Mouse (Mus musculus) limb, embryonic 11.5 days (tissue): Measurements from ENCODE around the gene Socs4. TPM values are rescaled to one million over a fixed set of nuclear protein-coding genes. Genes with fewer than 3 reads are reported as not detected.
A peak's percentile ranks its signal among the peaks of the same experiment; 100 is the strongest.

Experiments
- ATAC-seq: fragments of 200-750 bp; cut with Nextera tagmentation; 2 replicates; pipeline ENCODE4 v1.8.0; 2017; ENCODE audit warnings: low read depth; ENCODE audit not compliant: insufficient number of reproducible peaks, low FRiP score, low TSS enrichment
- DNase-seq: peaks from one replicate; pipeline ENCODE4 v3.0.0-alpha.2; 2015; ENCODE audit warnings: low spot score
- H3K27ac ChIP-seq: fragments of 300-500 bp; sonication (generic); replicated peaks from 2 replicates; pipeline ENCODE4 v1.5.1; 2014; ENCODE audit warnings: low read depth, mild to moderate bottlenecking, low read length
- H3K27me3 ChIP-seq: fragments of 300-500 bp; sonication (generic); 2 replicates; pipeline ENCODE4 v1.6.1; 2014; ENCODE audit warnings: mild to moderate bottlenecking, low read length, mixed read lengths; ENCODE audit not compliant: control insufficient read depth, insufficient read depth
- H3K36me3 ChIP-seq: fragments of 300-500 bp; sonication (generic); 2 replicates; pipeline ENCODE4 v1.6.1; 2014; ENCODE audit warnings: mild to moderate bottlenecking, low read length, moderate library complexity, mixed read lengths; ENCODE audit not compliant: control insufficient read depth, insufficient read depth
- H3K4me1 ChIP-seq: fragments of 300-500 bp; sonication (generic); 2 replicates; pipeline ENCODE4 v1.6.1; 2014; ENCODE audit warnings: low read length, mixed read lengths; ENCODE audit not compliant: control insufficient read depth, insufficient read depth
- H3K4me2 ChIP-seq: fragments of 300-500 bp; sonication (generic); 2 replicates; pipeline ENCODE4 v1.6.1; 2014; ENCODE audit warnings: low read depth, mild to moderate bottlenecking, moderate library complexity; ENCODE audit not compliant: severe bottlenecking
- H3K4me3 ChIP-seq: fragments of 300-500 bp; sonication (generic); 2 replicates; pipeline ENCODE4 v1.5.1; 2014; ENCODE audit warnings: low read depth, low read length
- H3K9ac ChIP-seq: fragments of 300-500 bp; sonication (generic); 2 replicates; pipeline ENCODE4 v1.6.1; 2014; ENCODE audit warnings: mild to moderate bottlenecking, low read length
- H3K9me3 ChIP-seq: fragments of 300-500 bp; sonication (generic); 2 replicates; pipeline ENCODE4 v1.6.1; 2016; ENCODE audit warnings: low read length; ENCODE audit not compliant: control insufficient read depth
- WGBS: fragments of 180-500 bp; shearing (Covaris S2); extraction: QIAGEN DNeasy Blood & Tissue Kit; methylation state at CpG from one replicate; pipeline ENCODE4 v1.1.7; 2014; 5-methylcytosine and 5-hydroxymethylcytosine counted together
- polyA plus RNA-seq: library from polyadenylated mRNA; unstranded; fragments of >200 nt; fragmentation: Nextera tagmentation; extraction: Ambion mirVana; gene quantifications from 2 replicates; pipeline ENCODE4 v1.2.1, GENCODE M21; 2014

The Socs4 gene
- polyA plus RNA-seq, 1 experiment from 2014 or later, result 4.8 TPM

- no peak overlapping the region for H3K27ac ChIP-seq
Observed at GRCm38 (mm10) chr14:47241046-47241445, 35.7 kb upstream of the Socs4 start.

GRCm38 (mm10) chr14:47242753-47243152 lies 34.0 kb upstream of the Socs4 start:
- Histone ChIP-seq H3K4me3 (no peak overlapping the region), H3K4me1 (no peaks in the 10 kb centered on the region), H3K9me3 (no peaks in the 10 kb centered on the region), H3K36me3 (peaks cover 21% of the 10 kb centered on the region), H3K4me2 (no peak overlapping the region), H3K27me3 (no peaks in the 10 kb centered on the region), H3K27ac (no peak overlapping the region), H3K9ac (no peak overlapping the region)
- WGBS, result 60% methylated on average over 4 of the region's 4 CpGs
- DNase-seq, result no peak
- ATAC-seq, result no peak

More at GRCm38 (mm10) chr14:47241046-47241445, 35.7 kb upstream of the Socs4 start:
- ATAC-seq (no peak), DNase-seq (no peak)
- Histone ChIP-seq H3K27me3 (no peaks in the 10 kb centered on the region), H3K4me2 (no peak overlapping the region), H3K4me1 (no peaks in the 10 kb centered on the region), H3K9me3 (peaks cover 4% of the 10 kb centered on the region; the same call in 1 of the 2 replicates), H3K4me3 (no peak overlapping the region), H3K36me3 (peaks cover 12% of the 10 kb centered on the region), H3K9ac (no peak overlapping the region)
- 95% methylated on average over 6 of the region's 6 CpGs for WGBS

- no peak overlapping the region for H3K9ac ChIP-seq
- no peak overlapping the region for H3K4me2 ChIP-seq
- H3K4me3 ChIP-seq, result no peak overlapping the region
- H3K36me3 ChIP-seq, result peaks cover 26% of the 10 kb centered on the region
- DNase-seq (no peak), ATAC-seq (no peak)
- no peaks in the 10 kb centered on the region for H3K27me3 ChIP-seq
- WGBS, result 87% methylated on average over 6 of the region's 6 CpGs
- no peaks in the 10 kb centered on the region for H3K9me3 ChIP-seq
- no peak overlapping the region for H3K27ac ChIP-seq
- H3K4me1 ChIP-seq, result no peaks in the 10 kb centered on the region
Observed at GRCm38 (mm10) chr14:47249839-47250238, 26.9 kb upstream of the Socs4 start.

GRCm38 (mm10) chr14:47264866-47265265 lies 11.9 kb upstream of the Socs4 start:
- H3K4me1 ChIP-seq, result no peaks in the 10 kb centered on the region
- 97% methylated on average over 3 of the region's 3 CpGs for WGBS
- H3K4me2 ChIP-seq, result no peak overlapping the region
- H3K9ac ChIP-seq, result no peak overlapping the region
- H3K27me3 ChIP-seq, result no peaks in the 10 kb centered on the region
- ATAC-seq, result no peak
- DNase-seq, result no peak
- H3K9me3 ChIP-seq, result no peaks in the 10 kb centered on the region
- H3K4me3 ChIP-seq, result no peak overlapping the region
- H3K27ac ChIP-seq, result no peak overlapping the region
- peaks cover 22% of the 10 kb centered on the region for H3K36me3 ChIP-seq

GRCm38 (mm10) chr14:47265829-47266228 lies 10.9 kb upstream of the Socs4 start:
- Histone ChIP-seq H3K27ac (no peak overlapping the region), H3K4me3 (no peak overlapping the region), H3K4me1 (no peaks in the 10 kb centered on the region), H3K36me3 (peaks cover 24% of the 10 kb centered on the region), H3K9ac (no peak overlapping the region), H3K27me3 (no peaks in the 10 kb centered on the region), H3K9me3 (no peaks in the 10 kb centered on the region), H3K4me2 (no peak overlapping the region)
- no peak for DNase-seq
- WGBS, result 93% methylated on average over 8 of the region's 8 CpGs
- ATAC-seq, result no peak

GRCm38 (mm10) chr14:47269056-47269455 lies 7.7 kb upstream of the Socs4 start:
- WGBS, result 92% methylated on average over 4 of the region's 4 CpGs
- no peak overlapping the region for H3K4me2 ChIP-seq
- no peaks in the 10 kb centered on the region for H3K4me1 ChIP-seq
- H3K9me3 ChIP-seq, result no peaks in the 10 kb centered on the region
- no peak overlapping the region for H3K27ac ChIP-seq
- H3K27me3 ChIP-seq, result no peaks in the 10 kb centered on the region
- peaks cover 22% of the 10 kb centered on the region for H3K36me3 ChIP-seq
- DNase-seq, result no peak
- ATAC-seq, result no peak
- no peak overlapping the region for H3K4me3 ChIP-seq
- H3K9ac ChIP-seq, result no peak overlapping the region

- H3K4me2 ChIP-seq, result no peak overlapping the region
- H3K27me3 ChIP-seq, result no peaks in the 10 kb centered on the region
- no peak overlapping the region for H3K27ac ChIP-seq
- H3K4me3 ChIP-seq, result no peak overlapping the region
- DNase-seq (no peak), ATAC-seq (no peak)
- H3K9me3 ChIP-seq, result no peaks in the 10 kb centered on the region
- 91% methylated on average over 2 of the region's 2 CpGs for WGBS
- H3K36me3 ChIP-seq, result peaks cover 22% of the 10 kb centered on the region
- no peaks in the 10 kb centered on the region; the same call in 1 of the 2 replicates for H3K4me1 ChIP-seq
- H3K9ac ChIP-seq, result no peak overlapping the region
Observed at GRCm38 (mm10) chr14:47269706-47270105, 7.0 kb upstream of the Socs4 start.

- Histone ChIP-seq H3K36me3 (peaks cover 6% of the 10 kb centered on the region; the same call in 1 of the 2 replicates), H3K4me3 (no peak overlapping the region), H3K4me1 (peaks cover 3% of the 10 kb centered on the region; the same call in 1 of the 2 replicates), H3K27ac (no peak overlapping the region), H3K27me3 (no peaks in the 10 kb centered on the region), H3K4me2 (no peak overlapping the region), H3K9ac (no peak overlapping the region), H3K9me3 (no peaks in the 10 kb centered on the region)
- WGBS, result 40% methylated on average over 3 of the region's 3 CpGs
- ATAC-seq (no peak), DNase-seq (no peak)
Observed at GRCm38 (mm10) chr14:47273751-47274150, 3.0 kb upstream of the Socs4 start.

- Histone ChIP-seq H3K4me2 (peak overlapping the region; percentile 70), H3K36me3 (0 out of 2 replicates have a peak, but pooled peaks cover 2% of the 10 kb centered on the region), H3K27me3 (no peaks in the 10 kb centered on the region), H3K9ac (peak overlapping the region; percentile 43; the same call in 1 of the 2 replicates), H3K4me3 (peak overlapping the region; percentile 88), H3K27ac (no peak overlapping the region), H3K9me3 (no peaks in the 10 kb centered on the region), H3K4me1 (peaks cover 3% of the 10 kb centered on the region; the same call in 1 of the 2 replicates)
- ATAC-seq (no peak), DNase-seq (peak; percentile 32)
- WGBS, result 28% methylated on average over 3 of the region's 3 CpGs
Observed at GRCm38 (mm10) chr14:47275417-47275816, 1.3 kb upstream of the Socs4 start.
